Mouse (Mus musculus) CH12.LX (cell line): ENCODE measurements at regions not wholly inside any gene's neighbourhood (a gene's known extent, or its start where the extent isn't known, plus 50 kb on each side); places are given as distances from the start of the nearest gene placed in this dataset.
A peak's percentile ranks its signal among the peaks of the same experiment; 100 is the strongest.

Experiments used
- DNase-seq: peaks from one replicate; pipeline ENCODE4 v3.0.0-alpha.2; 2013; ENCODE audit errors: extremely low read depth
- H3K27ac ChIP-seq: 2 replicates; pipeline ENCODE4 v1.5.1; 2012; ENCODE audit warnings: low read depth, mild to moderate bottlenecking, control low read depth, moderate library complexity; ENCODE audit not compliant: insufficient read depth
- H3K27me3 ChIP-seq: replicated peaks from 2 replicates; pipeline ENCODE3; 2012; ENCODE audit warnings: inconsistent platforms
- H3K36me3 ChIP-seq, 2 experiments: replicated peaks in 1 of 2; 2 replicates each; pipeline versions ENCODE3 to v1.6.1; 2012; ENCODE audit warnings: inconsistent platforms in 1 of 2, low read length in 1 of 2, mild to moderate bottlenecking in 1 of 2, mixed read lengths in 1 of 2, moderate library complexity in 1 of 2; ENCODE audit not compliant: control insufficient read depth in 1 of 2, insufficient read depth in 1 of 2
- H3K4me1 ChIP-seq, 2 experiments: 2 replicates each; pipeline ENCODE4 v1.6.1; 2012; ENCODE audit warnings: inconsistent platforms in 1 of 2, moderate library complexity in 1 of 2; ENCODE audit not compliant: insufficient read depth in 2 of 2, control insufficient read depth in 1 of 2
- H3K4me2 ChIP-seq: 2 replicates; pipeline ENCODE4 v1.6.1; 2012; ENCODE audit warnings: low read depth, mild to moderate bottlenecking, control low read depth; ENCODE audit not compliant: poor library complexity, insufficient read depth, severe bottlenecking
- H3K4me3 ChIP-seq, 3 experiments: fragments of 150-350 bp in 1 of 3; sonication (generic) in 1 of 3; replicated peaks in 1 of 3; 2 replicates each; pipeline versions ENCODE3 to v1.5.1; 2011 to 2012; ENCODE audit warnings: low read depth in 2 of 3, low read length in 2 of 3, mild to moderate bottlenecking in 2 of 3, moderate library complexity in 2 of 3, control low read depth in 1 of 3, improper control_type of control experiment in 1 of 3, inconsistent platforms in 1 of 3, mixed read lengths in 1 of 3; ENCODE audit not compliant: poor library complexity in 1 of 3
- H3K79me2 ChIP-seq: replicated peaks from 2 replicates; pipeline ENCODE4 v1.6.1; 2012; ENCODE audit warnings: mild to moderate bottlenecking, moderate library complexity; ENCODE audit not compliant: control insufficient read depth, poor library complexity, insufficient read depth, severe bottlenecking; ENCODE audit errors: extremely low read depth
- H3K9ac ChIP-seq: 2 replicates; pipeline ENCODE4 v1.6.1; 2012; ENCODE audit warnings: low read depth, mild to moderate bottlenecking, control low read depth, moderate library complexity; ENCODE audit not compliant: insufficient read depth
- H3K9me3 ChIP-seq: replicated peaks from 2 replicates; pipeline ENCODE3; 2012; ENCODE audit warnings: low read length, inconsistent platforms, mixed read lengths
- E2F4 ChIP-seq: IDR thresholded peaks from 2 replicates; pipeline ENCODE4 v1.6.1; 2011; ENCODE audit warnings: low read depth, low read length, improper control_type of control experiment; ENCODE audit not compliant: insufficient replicate concordance
- ELF1 ChIP-seq: IDR thresholded peaks from 2 replicates; pipeline ENCODE4 v1.6.1; 2014; ENCODE audit warnings: low read depth, mild to moderate bottlenecking, inconsistent platforms, low read length, improper control_type of control experiment
- IRF4 ChIP-seq: IDR thresholded peaks from 2 replicates; pipeline ENCODE4 v1.6.1; 2014; ENCODE audit warnings: low read depth, mild to moderate bottlenecking, inconsistent platforms, low read length, improper control_type of control experiment
- JUND ChIP-seq: conservative IDR thresholded peaks from 2 replicates; pipeline ENCODE4 v1.6.1; 2011; ENCODE audit warnings: low read depth, low read length, improper control_type of control experiment
- MAFK ChIP-seq: IDR thresholded peaks from 2 replicates; pipeline ENCODE4 v1.6.1; 2011; ENCODE audit warnings: low read length, improper control_type of control experiment; ENCODE audit not compliant: insufficient replicate concordance
- MAX ChIP-seq: IDR thresholded peaks from 2 replicates; pipeline ENCODE4 v1.6.1; 2011; ENCODE audit warnings: low read length, improper control_type of control experiment
- MAZ ChIP-seq: IDR thresholded peaks from 2 replicates; pipeline ENCODE4 v1.6.1; 2012; ENCODE audit warnings: low read depth, mild to moderate bottlenecking, inconsistent platforms, low read length, improper control_type of control experiment, moderate library complexity
- MEF2A ChIP-seq: IDR thresholded peaks from 2 replicates; pipeline ENCODE4 v1.6.1; 2014; ENCODE audit warnings: low read depth, mild to moderate bottlenecking, inconsistent platforms, low read length, improper control_type of control experiment, borderline replicate concordance
- NELFE ChIP-seq: IDR thresholded peaks from 2 replicates; pipeline ENCODE4 v1.6.1; 2011; ENCODE audit warnings: low read depth, low read length, improper control_type of control experiment
- RAD21 ChIP-seq: IDR thresholded peaks from 2 replicates; pipeline ENCODE4 v1.6.1; 2011; ENCODE audit warnings: low read depth, mild to moderate bottlenecking, low read length, improper control_type of control experiment, moderate library complexity
- RCOR1 ChIP-seq: conservative IDR thresholded peaks from 2 replicates; pipeline ENCODE4 v1.6.1; 2012; ENCODE audit warnings: low read depth, mild to moderate bottlenecking, inconsistent platforms, low read length, improper control_type of control experiment
- SIN3A ChIP-seq: IDR thresholded peaks from 2 replicates; pipeline ENCODE4 v1.6.1; 2012; ENCODE audit warnings: low read length, improper control_type of control experiment, inconsistent platforms
- SMC3 ChIP-seq: IDR thresholded peaks from 2 replicates; pipeline ENCODE4 v1.6.1; 2011; ENCODE audit warnings: low read depth, low read length, improper control_type of control experiment
- TBP ChIP-seq: conservative IDR thresholded peaks from 2 replicates; pipeline ENCODE4 v1.6.1; 2011; ENCODE audit warnings: low read depth, low read length, improper control_type of control experiment
- UBTF ChIP-seq: IDR thresholded peaks from 2 replicates; pipeline ENCODE4 v1.6.1; 2012; ENCODE audit warnings: low read depth, mild to moderate bottlenecking, inconsistent platforms, low read length, improper control_type of control experiment, moderate library complexity
- ZKSCAN1 ChIP-seq: IDR thresholded peaks from 2 replicates; pipeline ENCODE4 v1.6.1; 2012; ENCODE audit warnings: low read depth, inconsistent platforms, low read length, improper control_type of control experiment, borderline replicate concordance
- ZNF384 ChIP-seq: IDR thresholded peaks from 2 replicates; pipeline ENCODE4 v1.6.1; 2012; ENCODE audit warnings: low read depth, low read length, improper control_type of control experiment, inconsistent platforms
- dilution Hi-C: fragments of 300-500 bp; cut with MboI; formaldehyde crosslinking; loops from 2 replicates; pipeline ENCODE4 v1.14.3; 2020; ENCODE audit warnings: low sequenced_read_pairs; ENCODE audit not compliant: extremely low pct_unique_long_range_greater_than_20kb, extremely low pct_ligation_motif_present
- in situ Hi-C: fragments of 300-500 bp; cut with MboI; formaldehyde crosslinking; loops from 3 replicates; pipeline ENCODE4 v1.14.3; 2019; ENCODE audit warnings: low sequenced_read_pairs, low pct_ligation_motif_present, low pct_unique_long_range_greater_than_20kb, mixed read lengths

DNA sequence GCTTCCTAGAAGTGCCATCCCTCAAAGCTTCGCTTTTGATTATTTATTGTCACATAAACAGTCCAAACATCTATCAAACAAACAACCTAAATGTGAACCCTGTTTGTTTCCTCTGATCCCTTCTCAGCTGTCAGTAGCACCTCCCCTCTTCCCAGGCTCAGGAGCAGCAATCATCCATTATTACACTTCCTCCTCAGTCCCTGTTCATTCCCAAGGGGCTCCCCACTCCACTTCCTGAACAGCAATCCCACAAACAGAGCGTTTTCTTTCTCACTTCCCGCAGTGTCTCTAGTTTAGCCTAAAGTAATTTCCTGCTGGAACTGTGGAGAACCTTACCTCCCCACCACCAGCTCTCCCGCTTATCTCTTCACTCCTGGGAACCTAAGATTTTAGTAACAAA, 91.1 kb upstream of the Nrp1 start:
- Histone ChIP-seq H3K4me2 (no peak overlapping the region), H3K9me3 (no peaks in the 10 kb centered on the region), H3K4me3 (no peak overlapping the region), H3K9ac (no peak overlapping the region), H3K27me3 (no peaks in the 10 kb centered on the region), H3K36me3 (no peaks in the 10 kb centered on the region), H3K79me2 (no peaks in the 10 kb centered on the region), H3K4me1 (peaks cover 3 to 36% of the 10 kb centered on the region in 2 experiments; a peak in 3 of 4 replicates), H3K27ac (no peak overlapping the region)
- dilution Hi-C loops (no loop called here), in situ Hi-C loops (no loop called here)
- TF ChIP-seq ZKSCAN1 (no peak), MEF2A (no peak), JUND (no peak), MAZ (no peak), SMC3 (no peak), E2F4 (no peak), SIN3A (no peak), TBP (no peak), NELFE (no peak), UBTF (no peak)
- DNase-seq = no peak

DNA sequence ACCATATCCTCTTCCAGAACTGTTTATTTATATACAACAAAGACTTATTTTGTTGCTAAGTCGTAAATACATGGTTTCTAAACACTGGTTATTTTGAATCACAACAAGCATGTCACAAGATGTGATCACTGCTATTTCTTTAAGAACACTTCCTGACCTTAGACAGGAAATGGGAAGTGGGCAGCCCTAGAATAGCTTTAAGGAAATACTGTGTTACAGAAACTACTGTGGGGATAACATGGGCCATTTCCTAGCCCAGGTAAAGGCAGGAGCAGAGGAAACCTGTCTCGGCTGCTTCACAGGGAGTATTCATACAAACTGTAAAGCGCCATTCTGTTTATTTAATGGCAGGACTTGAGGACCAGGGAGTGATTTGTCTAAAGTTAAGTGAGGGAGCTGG, 90.4 kb upstream of the Nrp1 start:
- no peak for DNase-seq
- no peaks in the 10 kb centered on the region for H3K79me2 ChIP-seq
- H3K9me3 ChIP-seq = no peaks in the 10 kb centered on the region
- H3K4me2 ChIP-seq = no peak overlapping the region
- no peaks in the 10 kb centered on the region for H3K27me3 ChIP-seq
- no peak overlapping the region for H3K4me3 ChIP-seq
- H3K4me1 ChIP-seq = peaks cover 3 to 36% of the 10 kb centered on the region in 2 experiments; a peak in 3 of 4 replicates
- H3K36me3 ChIP-seq = no peaks in the 10 kb centered on the region
- no peak overlapping the region for H3K9ac ChIP-seq
- in situ Hi-C loops = no loop called here
- no peak overlapping the region for H3K27ac ChIP-seq
- no peak for TF ChIP-seq RAD21
- 0 out of 2 replicates have a peak, but pooled peaks have one; percentile 43 for TF ChIP-seq ELF1
- TF ChIP-seq SIN3A = no peak
- no peak for TF ChIP-seq MAX
- TF ChIP-seq, all 38 proteins: peak for 1
- dilution Hi-C loops = no loop called here

DNA sequence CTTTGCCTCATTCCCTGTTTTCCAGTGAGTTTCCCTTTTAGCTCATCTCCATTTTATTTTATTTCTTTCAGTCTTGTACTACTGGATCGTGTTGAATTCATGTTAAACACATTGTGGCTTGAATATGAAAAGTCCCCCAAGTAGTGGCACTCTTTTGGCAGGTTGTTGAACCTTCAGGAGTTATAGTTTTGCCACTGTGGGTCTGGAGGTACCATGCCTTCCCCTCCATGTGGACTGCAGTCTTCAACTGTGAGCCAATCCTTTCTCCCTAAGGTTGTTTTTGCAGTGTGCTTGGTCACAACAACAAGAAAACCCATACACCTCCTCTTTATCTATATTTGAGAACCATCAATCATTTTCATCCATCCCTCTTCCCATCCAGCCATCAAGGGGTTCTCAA, 88.9 kb upstream of the Nrp1 start:
- TF ChIP-seq RCOR1 = no peak
- TF ChIP-seq NELFE = no peak
- no peak for TF ChIP-seq MAX
- TF ChIP-seq ZNF384 = no peak
- no peak for TF ChIP-seq MAFK
- TF ChIP-seq IRF4 = no peak
- in situ Hi-C loops (no loop called here), dilution Hi-C loops (no loop called here)
- H3K4me3 ChIP-seq = no peak overlapping the region
- H3K36me3 ChIP-seq = no peaks in the 10 kb centered on the region
- H3K27ac ChIP-seq = no peak overlapping the region
- no peak for DNase-seq
- no peaks in the 10 kb centered on the region for H3K79me2 ChIP-seq
- H3K9me3 ChIP-seq = no peaks in the 10 kb centered on the region
- H3K4me2 ChIP-seq = no peak overlapping the region
- H3K9ac ChIP-seq = no peak overlapping the region
- H3K4me1 ChIP-seq = peaks cover 3 to 29% of the 10 kb centered on the region in 2 experiments; a peak in 3 of 4 replicates
- no peaks in the 10 kb centered on the region for H3K27me3 ChIP-seq
